Mouse (Mus musculus) heart, postnatal 0 days (tissue): ENCODE results near the gene Il17rd. TPM values are rescaled to one million over a fixed set of nuclear protein-coding genes. Genes with fewer than 3 reads are reported as not detected.

Source experiments
- ATAC-seq: fragments of 200-750 bp; cut with Nextera tagmentation; 2 replicates; pipeline ENCODE4 v1.8.0; 2017; ENCODE audit warnings: low read depth, moderate number of reproducible peaks, moderate library complexity; ENCODE audit not compliant: insufficient read depth
- DNase-seq: peaks from one replicate; pipeline ENCODE4 v3.0.0-alpha.2; 2016; ENCODE audit warnings: low spot score
- H3K27ac ChIP-seq: fragments of 300-500 bp; sonication (generic); 2 replicates; pipeline ENCODE4 v1.5.1; 2014; ENCODE audit warnings: low read depth, mild to moderate bottlenecking
- H3K27me3 ChIP-seq: fragments of 300-500 bp; sonication (generic); 2 replicates; pipeline ENCODE4 v1.6.1; 2014; ENCODE audit warnings: low read length, mixed read lengths; ENCODE audit not compliant: control insufficient read depth, insufficient read depth
- H3K36me3 ChIP-seq: fragments of 300-500 bp; sonication (generic); replicated peaks from 2 replicates; pipeline ENCODE4 v1.6.1; 2014; ENCODE audit warnings: low read length, mixed read lengths; ENCODE audit not compliant: control insufficient read depth, insufficient read depth
- H3K4me1 ChIP-seq: fragments of 300-500 bp; sonication (generic); 2 replicates; pipeline ENCODE4 v1.6.1; 2014; ENCODE audit warnings: antibody characterized with exemption; ENCODE audit not compliant: control insufficient read depth, insufficient read depth
- H3K4me2 ChIP-seq: fragments of 300-500 bp; sonication (generic); 2 replicates; pipeline ENCODE4 v1.6.1; 2014; ENCODE audit warnings: low read depth, mild to moderate bottlenecking, low read length, moderate library complexity
- H3K4me3 ChIP-seq: fragments of 300-500 bp; sonication (generic); 2 replicates; pipeline ENCODE4 v1.5.1; 2014; ENCODE audit warnings: low read depth, low read length
- H3K9ac ChIP-seq: fragments of 300-500 bp; sonication (generic); replicated peaks from 2 replicates; pipeline ENCODE4 v1.6.1; 2014; ENCODE audit warnings: low read depth, low read length, mixed read lengths
- H3K9me3 ChIP-seq: fragments of 300-500 bp; sonication (generic); replicated peaks from 2 replicates; pipeline ENCODE4 v1.6.1; 2016; ENCODE audit warnings: low read length; ENCODE audit not compliant: control insufficient read depth
- CTCF ChIP-seq: IDR thresholded peaks from 2 replicates; pipeline ENCODE4 v1.5.1; 2016; ENCODE audit warnings: antibody characterized with exemption, control low read depth, low read depth
- EP300 ChIP-seq: IDR thresholded peaks from 2 replicates; pipeline ENCODE4 v1.6.1; 2016; ENCODE audit warnings: antibody characterized with exemption, low read depth
- WGBS: fragments of 180-500 bp; shearing (Covaris S2); extraction: QIAGEN DNeasy Blood & Tissue Kit; methylation state at CpG from one replicate; pipeline ENCODE4 v1.1.7; 2014; 5-methylcytosine and 5-hydroxymethylcytosine counted together
- polyA plus RNA-seq: library from polyadenylated mRNA; unstranded; fragments of >200 nt; fragmentation: Nextera tagmentation; extraction: Ambion mirVana; gene quantifications from 2 replicates; pipeline ENCODE4 v1.2.1, GENCODE M21; 2015
- total RNA-seq: library from RNA; depleted of rRNA; stranded (reverse); fragments of >200 nt; gene quantifications from 2 replicates; pipeline ENCODE4 v1.2.3, GENCODE M21; 2014; ENCODE audit warnings: low replicate concordance; rRNA removed

Gene Il17rd
- total RNA-seq (3.5 and 4.2 TPM in 2 replicates), polyA plus RNA-seq (0.63 and 0.86 TPM in 2 replicates)

GRCm38 (mm10) chr14:27038783-27039182, at the start of gene Il17rd:
Il17rd (plus strand) TSS chr14:27038941.
- Histone ChIP-seq H3K4me1 (no peaks in the 10 kb centered on the region; the same call in none of the 2 replicates), H3K27me3 (no peaks in the 10 kb centered on the region), H3K36me3 (no peaks in the 10 kb centered on the region), H3K4me2 (peak within 1 kb of the TSS; percentile 98), H3K27ac (peak within 1 kb of the TSS; percentile 64), H3K9ac (peak within 1 kb of the TSS; percentile 84), H3K4me3 (peak within 1 kb of the TSS; percentile 96), H3K9me3 (no peaks in the 10 kb centered on the region)
- TF ChIP-seq CTCF (no peak), EP300 (no peak)
- under 1% methylated on average over 29 of the region's 29 CpGs for WGBS
- peak; percentile 89 for DNase-seq
- peak; percentile 95 for ATAC-seq

DNA sequence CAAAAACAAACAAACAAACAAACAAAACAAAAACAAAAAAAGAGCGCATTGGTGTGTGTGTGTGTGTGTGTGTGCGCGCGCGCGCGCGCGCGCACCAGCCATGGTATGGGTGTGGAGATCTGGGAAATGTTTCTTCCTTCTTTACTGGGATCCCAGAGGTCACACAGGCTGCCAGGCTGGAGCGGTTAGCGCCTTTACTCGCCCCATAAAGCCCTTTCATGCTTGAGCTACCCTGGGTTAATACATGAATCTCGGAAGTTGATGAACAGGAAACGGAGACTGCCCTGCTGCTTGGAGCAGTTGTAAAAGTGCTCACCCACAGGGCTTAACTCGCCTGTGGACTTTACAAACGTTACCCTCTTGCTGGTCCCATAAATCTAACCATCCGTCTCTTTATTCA, 47.1 kb upstream of the Il17rd start:
- Histone ChIP-seq H3K4me2 (no peak overlapping the region), H3K4me1 (peaks cover 14% of the 10 kb centered on the region), H3K9me3 (no peaks in the 10 kb centered on the region), H3K27me3 (no peaks in the 10 kb centered on the region), H3K27ac (no peak overlapping the region), H3K9ac (no peak overlapping the region), H3K4me3 (no peak overlapping the region), H3K36me3 (no peaks in the 10 kb centered on the region)
- ATAC-seq (no peak), DNase-seq (no peak)
- TF ChIP-seq EP300 (no peak), CTCF (no peak)
- WGBS = 82% methylated on average over 18 of the region's 18 CpGs

DNA sequence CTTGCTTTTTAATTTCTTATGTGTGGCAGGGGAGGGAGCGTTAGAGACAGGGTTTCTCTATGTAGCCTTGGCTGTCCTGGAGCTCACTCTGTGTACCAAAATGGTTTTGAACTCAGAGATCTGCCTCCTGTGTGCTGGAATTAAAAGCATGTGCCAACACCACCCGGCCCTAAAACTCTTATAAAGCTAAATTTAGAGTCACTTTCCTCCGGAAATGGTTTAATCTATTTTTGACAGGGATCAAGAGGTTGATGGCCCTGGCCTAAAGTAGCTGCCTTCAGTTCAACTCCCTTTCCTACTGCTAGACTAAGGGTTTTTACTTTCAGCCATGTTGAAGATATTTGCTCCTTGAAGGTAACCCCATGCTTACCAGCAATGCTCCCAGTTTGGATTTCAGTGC, 45.3 kb upstream of the Il17rd start:
- Histone ChIP-seq H3K4me2 (no peak overlapping the region), H3K9me3 (no peaks in the 10 kb centered on the region), H3K36me3 (no peaks in the 10 kb centered on the region), H3K27ac (peak overlapping the region; percentile 62; the same call in 1 of the 2 replicates), H3K4me3 (no peak overlapping the region), H3K27me3 (no peaks in the 10 kb centered on the region), H3K4me1 (peaks cover 14% of the 10 kb centered on the region), H3K9ac (no peak overlapping the region)
- 14% methylated on average over 3 of the region's 3 CpGs for WGBS
- DNase-seq (no peak), ATAC-seq (0 out of 2 replicates have a peak, but pooled peaks have one; percentile 17)
- TF ChIP-seq CTCF = no peak
- TF ChIP-seq EP300 = no peak

GRCm38 (mm10) chr14:26994211-26994741, 44.5 kb upstream of the Il17rd start, which contains the start of gene Hesx1:
Hesx1 (plus strand) TSS chr14:26994416.
- TF ChIP-seq EP300 (no peak), CTCF (peak; percentile 20; the same call in 1 of the 2 replicates)

GRCm38 (mm10) chr14:26996257-26996656, 42.5 kb upstream of the Il17rd start:
- no peak overlapping the region for H3K9ac ChIP-seq
- no peak overlapping the region for H3K27ac ChIP-seq
- no peaks in the 10 kb centered on the region for H3K36me3 ChIP-seq
- peaks cover 14% of the 10 kb centered on the region for H3K4me1 ChIP-seq
- H3K4me2 ChIP-seq = no peak overlapping the region
- no peaks in the 10 kb centered on the region for H3K9me3 ChIP-seq
- H3K4me3 ChIP-seq = no peak overlapping the region
- no peaks in the 10 kb centered on the region for H3K27me3 ChIP-seq
- no peak for ATAC-seq
- TF ChIP-seq EP300 (no peak), CTCF (no peak)
- DNase-seq = no peak

More at GRCm38 (mm10) chr14:26994211-26994741, 44.5 kb upstream of the Il17rd start, which contains the start of gene Hesx1:
- Histone ChIP-seq H3K4me2 (peak within 1 kb of the TSS; percentile 81), H3K36me3 (no peaks in the 10 kb centered on the region), H3K9ac (peak within 1 kb of the TSS; percentile 52), H3K27me3 (no peaks in the 10 kb centered on the region), H3K9me3 (no peaks in the 10 kb centered on the region), H3K4me3 (peak within 1 kb of the TSS; percentile 51), H3K27ac (peak within 1 kb of the TSS; percentile 62), H3K4me1 (peaks cover 14% of the 10 kb centered on the region)
- DNase-seq = peak; percentile 40
- whole genome bisulfite sequencing = 7% methylated on average over 16 of the region's 16 CpGs
- peak; percentile 67; the same call in 1 of the 2 replicates for ATAC-seq
